Mouse (Mus musculus) heart, embryonic 12.5 days (tissue): ENCODE measurements around the gene Gpnmb. TPM values are rescaled to one million over a fixed set of nuclear protein-coding genes. Genes with fewer than 3 reads are reported as not detected.

Experiments used
- ATAC-seq: fragments of 200-750 bp; cut with Nextera tagmentation; 2 replicates; pipeline ENCODE4 v1.8.0; 2017; ENCODE audit warnings: moderate TSS enrichment, moderate library complexity; ENCODE audit not compliant: insufficient number of reproducible peaks, low FRiP score
- H3K27ac ChIP-seq: fragments of 300-500 bp; sonication (generic); 2 replicates; pipeline ENCODE4 v1.5.1; 2016; ENCODE audit warnings: mild to moderate bottlenecking, moderate library complexity; ENCODE audit not compliant: poor library complexity, severe bottlenecking
- H3K27me3 ChIP-seq: fragments of 300-500 bp; sonication (generic); replicated peaks from 2 replicates; pipeline ENCODE4 v1.6.1; 2016; ENCODE audit warnings: mild to moderate bottlenecking, moderate library complexity
- H3K36me3 ChIP-seq: fragments of 300-500 bp; sonication (generic); 2 replicates; pipeline ENCODE4 v1.6.1; 2016; ENCODE audit warnings: mild to moderate bottlenecking, moderate library complexity
- H3K4me1 ChIP-seq: fragments of 300-500 bp; sonication (generic); replicated peaks from 2 replicates; pipeline ENCODE4 v1.6.1; 2016; ENCODE audit warnings: mild to moderate bottlenecking
- H3K4me2 ChIP-seq: fragments of 300-500 bp; sonication (generic); 2 replicates; pipeline ENCODE4 v1.6.1; 2016; ENCODE audit warnings: mild to moderate bottlenecking, moderate library complexity
- H3K4me3 ChIP-seq: fragments of 300-500 bp; sonication (generic); 2 replicates; pipeline ENCODE4 v1.5.1; 2016; ENCODE audit warnings: mild to moderate bottlenecking
- H3K9ac ChIP-seq: fragments of 300-500 bp; sonication (generic); 2 replicates; pipeline ENCODE4 v1.6.1; 2016; ENCODE audit warnings: mild to moderate bottlenecking, moderate library complexity
- H3K9me3 ChIP-seq: fragments of 300-500 bp; sonication (generic); replicated peaks from 2 replicates; pipeline ENCODE4 v1.6.1; 2016; ENCODE audit warnings: mild to moderate bottlenecking, moderate library complexity
- WGBS: fragments of 180-500 bp; shearing (Covaris S2); methylation state at CpG from one replicate; pipeline ENCODE4 v1.1.7; 2016; 5-methylcytosine and 5-hydroxymethylcytosine counted together
- polyA plus RNA-seq: library from polyadenylated mRNA; unstranded; fragments of >200 nt; fragmentation: Nextera tagmentation; extraction: Ambion mirVana; gene quantifications from 2 replicates; pipeline ENCODE4 v1.2.1, GENCODE M21; 2016

Gene Gpnmb
- polyA plus RNA-seq, 1 experiment from 2014 or later = 0.49 TPM

DNA sequence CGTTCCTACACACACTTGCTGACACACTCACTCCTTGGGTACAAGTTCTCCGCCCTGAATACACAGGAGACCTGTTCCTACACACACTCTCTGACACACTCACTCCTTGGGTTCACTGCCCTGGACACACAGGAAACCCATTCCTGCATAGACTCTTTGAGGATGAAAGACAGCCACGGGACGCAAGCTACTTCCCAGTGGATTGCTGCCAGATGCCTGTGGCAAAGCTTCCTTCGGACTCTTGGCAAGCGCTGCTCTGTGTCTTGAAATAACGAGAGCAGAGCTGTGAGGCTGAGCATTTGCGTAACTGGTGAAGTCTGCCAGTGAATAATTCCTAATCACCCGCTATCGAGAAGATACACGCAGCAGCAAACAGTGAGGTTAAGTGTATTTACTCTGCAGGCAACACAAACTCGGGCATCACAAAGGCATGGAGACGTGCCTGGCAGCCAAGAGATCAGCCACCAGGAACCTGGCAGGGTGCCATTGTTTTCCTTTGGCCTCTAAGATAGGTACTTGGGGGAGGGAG is 60.7 kb downstream of the Gpnmb start:
- 34% methylated on average over 13 of the region's 13 CpGs for WGBS
- peak overlapping the region; percentile 36; the same call in 1 of the 2 replicates for H3K9ac ChIP-seq
- no peaks in the 10 kb centered on the region for H3K9me3 ChIP-seq
- H3K36me3 ChIP-seq = peaks cover 40% of the 10 kb centered on the region
- H3K4me2 ChIP-seq = peak overlapping the region; percentile 39
- peaks cover 57% of the 10 kb centered on the region for H3K4me1 ChIP-seq
- peak; percentile 76 for ATAC-seq
- no peaks in the 10 kb centered on the region for H3K27me3 ChIP-seq
- H3K4me3 ChIP-seq = no peak overlapping the region
- H3K27ac ChIP-seq = peak overlapping the region; percentile 74

DNA sequence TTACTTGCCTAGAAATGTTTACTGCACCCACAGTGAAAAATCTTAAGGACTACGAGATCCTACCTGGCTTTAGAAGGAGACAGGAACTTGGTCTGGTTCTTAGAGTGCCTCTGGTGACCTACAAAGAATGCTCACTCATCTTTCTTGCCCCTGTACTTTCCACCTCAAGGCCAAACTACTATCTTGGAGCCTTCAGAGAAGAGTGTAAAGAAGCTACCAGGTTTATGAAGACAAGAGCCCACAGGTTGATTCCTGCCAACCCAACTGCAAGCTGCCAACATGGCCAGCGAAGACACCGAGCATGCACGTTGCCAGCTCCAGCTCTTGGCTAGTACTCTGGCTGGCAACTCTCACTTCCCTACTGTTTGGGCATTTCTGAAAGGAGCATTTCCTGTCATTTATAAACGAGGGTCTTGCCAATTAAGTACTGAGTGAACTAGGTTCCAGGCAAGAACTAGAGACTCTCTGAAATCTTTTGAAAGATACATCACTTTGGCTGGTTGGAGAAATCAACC is 61.3 kb downstream of the Gpnmb start:
- H3K9ac ChIP-seq = no peak overlapping the region
- no peak overlapping the region; the same call in 1 of the 2 replicates for H3K4me2 ChIP-seq

DNA sequence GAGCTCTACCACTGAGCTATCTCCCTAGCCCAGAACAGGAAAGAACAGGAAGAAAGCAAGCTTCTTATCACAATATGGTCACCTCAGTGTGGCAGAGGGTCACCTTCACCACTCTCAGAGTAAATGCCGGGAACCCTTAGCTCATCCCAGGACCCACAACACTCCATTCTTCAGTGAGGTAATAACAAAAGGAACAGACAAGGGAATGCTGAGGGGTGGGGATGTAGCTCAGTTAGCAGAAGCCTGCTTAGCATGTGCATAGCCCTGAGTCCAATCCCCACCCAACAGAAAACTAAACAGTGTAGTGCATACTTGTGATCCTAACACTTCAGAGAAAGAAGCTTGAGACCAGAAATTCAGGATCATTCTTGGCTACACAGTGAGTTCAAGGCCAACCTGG is 62.7 kb downstream of the Gpnmb start:
- WGBS = 30% methylated on average over 1 of the region's 1 CpGs
- peaks cover 40% of the 10 kb centered on the region for H3K36me3 ChIP-seq
- peaks cover 57% of the 10 kb centered on the region for H3K4me1 ChIP-seq
- H3K9me3 ChIP-seq = no peaks in the 10 kb centered on the region
- no peak overlapping the region for H3K4me3 ChIP-seq
- no peak overlapping the region for H3K9ac ChIP-seq
- ATAC-seq = no peak
- H3K27me3 ChIP-seq = no peaks in the 10 kb centered on the region
- no peak overlapping the region for H3K4me2 ChIP-seq
- H3K27ac ChIP-seq = no peak overlapping the region

More for the DNA sequence above, 61.3 kb downstream of the Gpnmb start:
- no peaks in the 10 kb centered on the region for H3K27me3 ChIP-seq
- peaks cover 40% of the 10 kb centered on the region for H3K36me3 ChIP-seq
- H3K4me3 ChIP-seq = no peak overlapping the region
- H3K4me1 ChIP-seq = peaks cover 57% of the 10 kb centered on the region
- ATAC-seq = no peak
- WGBS = 75% methylated on average over 5 of the region's 5 CpGs
- H3K27ac ChIP-seq = peak overlapping the region; percentile 74
- H3K9me3 ChIP-seq = no peaks in the 10 kb centered on the region

DNA sequence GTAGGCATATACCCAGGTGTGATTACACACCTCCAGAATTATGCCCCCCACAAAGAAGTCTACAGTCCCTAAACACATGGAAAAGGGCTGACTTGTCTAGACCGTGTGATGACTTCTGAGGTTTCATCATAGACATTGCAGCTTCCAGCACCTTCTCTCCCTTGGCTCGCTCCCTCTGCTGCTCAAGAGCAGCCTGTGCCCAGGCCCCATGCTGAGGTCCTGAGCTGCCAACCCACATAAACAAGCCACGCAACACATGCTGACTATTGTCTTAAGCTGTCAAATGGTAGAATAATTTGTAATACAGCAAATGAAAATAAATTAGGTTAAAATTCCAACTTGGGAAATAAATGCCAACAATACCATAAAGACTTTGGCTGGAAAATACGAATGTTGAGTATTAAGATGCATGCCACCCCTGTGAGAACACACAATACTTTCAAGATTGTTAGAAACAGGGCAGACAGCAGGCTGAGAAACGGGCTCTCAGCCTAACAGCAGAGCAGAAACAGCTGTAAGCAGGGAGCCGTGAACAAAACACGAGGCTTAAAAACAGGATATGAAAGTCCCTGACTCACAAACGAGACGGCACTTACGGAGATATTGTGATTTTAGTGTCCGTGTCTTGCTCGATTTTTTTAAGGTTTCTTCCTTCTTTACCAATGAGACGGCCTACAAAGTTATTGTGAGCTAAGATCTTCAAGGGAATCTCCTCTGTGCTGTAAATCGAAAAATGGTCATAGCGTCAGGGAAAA is 70.6 kb downstream of the Gpnmb start:
- H3K4me3 ChIP-seq = no peak overlapping the region
- no peaks in the 10 kb centered on the region for H3K9me3 ChIP-seq
- H3K4me1 ChIP-seq = peaks cover 19% of the 10 kb centered on the region
- H3K27ac ChIP-seq = no peak overlapping the region
- no peak for ATAC-seq
- no peaks in the 10 kb centered on the region for H3K27me3 ChIP-seq
- WGBS = 89% methylated on average over 15 of the region's 15 CpGs
- H3K4me2 ChIP-seq = no peak overlapping the region
- no peak overlapping the region for H3K9ac ChIP-seq
- H3K36me3 ChIP-seq = peaks cover 66% of the 10 kb centered on the region

DNA sequence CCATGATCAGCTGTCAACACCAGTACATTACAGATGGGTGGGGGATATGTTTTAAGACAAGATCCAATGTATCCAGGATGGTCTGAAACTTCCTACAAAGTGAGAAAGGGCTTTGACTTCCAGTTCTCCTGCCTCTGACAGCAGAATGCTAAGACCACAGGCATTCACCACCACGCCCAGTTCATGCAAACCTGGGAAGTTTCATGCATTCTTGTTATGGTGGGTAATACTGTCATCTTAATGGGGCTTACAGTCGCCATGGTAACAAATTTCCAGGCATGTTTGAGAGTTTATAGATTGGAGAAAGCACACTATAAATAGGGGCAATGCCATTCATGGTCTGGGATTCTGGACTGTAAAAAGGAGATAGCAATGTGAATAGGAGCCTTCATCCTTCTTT is 72.8 kb downstream of the Gpnmb start:
- WGBS = 86% methylated on average over 2 of the region's 2 CpGs
- Histone ChIP-seq H3K36me3 (peaks cover 49% of the 10 kb centered on the region), H3K27me3 (no peaks in the 10 kb centered on the region)

DNA sequence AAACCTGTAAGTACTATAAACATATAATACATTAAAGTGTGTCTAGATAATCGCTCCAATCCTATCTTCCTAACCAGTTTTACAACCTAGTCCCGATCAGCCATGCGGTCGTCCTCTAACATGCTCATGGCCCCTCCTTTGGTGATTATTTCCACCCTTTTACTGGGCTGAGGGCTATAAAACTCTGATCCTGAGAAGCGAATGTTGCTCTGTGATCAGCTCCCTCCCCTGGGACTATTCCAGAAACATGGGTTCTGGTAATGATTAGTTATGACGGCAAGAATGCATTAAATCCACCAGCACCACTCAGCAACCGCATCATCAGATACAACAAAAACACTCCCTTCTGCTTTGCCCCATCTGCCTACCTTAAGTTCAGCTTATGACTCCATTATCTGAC is 77.5 kb downstream of the Gpnmb start:
- H3K9me3 ChIP-seq = no peaks in the 10 kb centered on the region
- 90% methylated on average over 7 of the region's 7 CpGs for whole genome bisulfite sequencing
- no peak for ATAC-seq
- no peak overlapping the region for H3K4me3 ChIP-seq
- H3K4me1 ChIP-seq = peaks cover 27% of the 10 kb centered on the region
- H3K36me3 ChIP-seq = peaks cover 37% of the 10 kb centered on the region
- H3K27ac ChIP-seq = no peak overlapping the region
- H3K27me3 ChIP-seq = no peaks in the 10 kb centered on the region
- H3K9ac ChIP-seq = no peak overlapping the region
- no peak overlapping the region for H3K4me2 ChIP-seq

More for the DNA sequence above, 72.8 kb downstream of the Gpnmb start:
- Histone ChIP-seq H3K4me1 (peaks cover 19% of the 10 kb centered on the region), H3K4me3 (no peak overlapping the region), H3K4me2 (no peak overlapping the region), H3K9ac (no peak overlapping the region), H3K9me3 (no peaks in the 10 kb centered on the region), H3K27ac (no peak overlapping the region)
- ATAC-seq = no peak

DNA sequence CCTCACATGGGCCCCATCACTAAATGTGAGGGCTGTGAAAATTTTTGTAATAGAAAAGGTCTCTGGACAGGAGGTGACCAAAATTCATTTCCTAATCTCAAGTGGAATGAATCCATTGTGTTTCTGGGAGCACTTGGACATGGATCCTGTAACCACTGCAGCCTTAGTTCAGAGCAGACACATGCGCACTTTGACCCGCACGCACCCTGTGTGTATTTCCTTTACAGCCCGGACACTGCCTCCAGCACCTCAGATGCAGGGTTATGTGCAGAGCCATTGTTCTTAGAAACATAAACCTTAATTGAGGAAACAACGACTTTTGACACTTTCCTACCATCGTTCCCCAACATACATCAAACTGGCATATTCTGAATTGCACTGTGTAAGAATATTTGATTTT is 78.1 kb downstream of the Gpnmb start:
- H3K4me3 ChIP-seq = no peak overlapping the region
- H3K9ac ChIP-seq = no peak overlapping the region
- H3K27me3 ChIP-seq = no peaks in the 10 kb centered on the region
- H3K36me3 ChIP-seq = peaks cover 32% of the 10 kb centered on the region
- peaks cover 27% of the 10 kb centered on the region for H3K4me1 ChIP-seq
- no peak overlapping the region for H3K27ac ChIP-seq
- H3K9me3 ChIP-seq = no peaks in the 10 kb centered on the region
- H3K4me2 ChIP-seq = no peak overlapping the region
- no peak for ATAC-seq
- 88% methylated on average over 6 of the region's 6 CpGs for WGBS

DNA sequence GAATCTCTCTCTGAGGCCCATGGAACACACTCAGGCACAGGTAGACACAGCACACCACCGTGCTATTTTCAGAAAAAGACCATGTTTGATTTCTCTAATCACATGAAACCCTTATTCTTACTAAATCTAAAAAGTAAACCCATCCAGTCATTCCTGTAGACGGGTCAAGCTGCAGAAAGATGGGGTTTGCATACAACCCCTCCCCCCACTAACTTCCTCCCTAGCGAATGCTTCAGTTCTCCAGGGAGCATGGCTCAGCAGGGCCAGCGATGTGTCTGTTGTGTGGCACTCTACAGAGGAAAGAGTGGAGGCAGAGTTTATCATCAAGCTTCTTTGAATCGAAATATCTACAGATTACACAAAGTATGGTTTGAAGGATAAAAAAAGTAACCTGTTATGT is 79.2 kb downstream of the Gpnmb start:
- peaks cover 19% of the 10 kb centered on the region for H3K4me1 ChIP-seq
- WGBS = 67% methylated on average over 5 of the region's 5 CpGs
- no peak for ATAC-seq
- H3K4me2 ChIP-seq = no peak overlapping the region
- no peaks in the 10 kb centered on the region for H3K27me3 ChIP-seq
- no peak overlapping the region for H3K27ac ChIP-seq
- H3K4me3 ChIP-seq = no peak overlapping the region
- no peaks in the 10 kb centered on the region for H3K9me3 ChIP-seq
- no peak overlapping the region for H3K9ac ChIP-seq
- peaks cover 30% of the 10 kb centered on the region for H3K36me3 ChIP-seq

DNA sequence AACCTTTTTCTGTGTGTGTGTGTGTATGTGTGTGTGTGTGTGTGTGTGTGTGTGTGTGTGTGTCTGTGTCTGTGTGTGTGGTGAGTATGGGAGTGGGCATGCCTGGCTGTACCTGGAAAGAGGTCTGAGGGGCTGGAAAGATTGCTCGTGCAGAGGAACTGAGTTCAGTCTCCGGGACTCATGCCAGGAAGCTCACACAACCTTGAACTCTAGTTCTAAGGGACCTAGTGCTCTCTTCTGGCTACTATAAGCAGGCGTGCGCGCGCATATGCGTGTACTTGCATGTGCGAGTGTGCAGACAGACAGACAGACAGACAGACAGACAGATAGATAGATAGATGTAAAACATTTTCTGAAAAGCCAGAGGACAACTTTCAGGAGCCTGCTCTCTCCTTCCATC is 79.9 kb downstream of the Gpnmb start:
- H3K9ac ChIP-seq = no peak overlapping the region
- no peaks in the 10 kb centered on the region for H3K27me3 ChIP-seq
- no peak for ATAC-seq
- H3K4me1 ChIP-seq = peaks cover 12% of the 10 kb centered on the region
- H3K36me3 ChIP-seq = peaks cover 32% of the 10 kb centered on the region
- H3K27ac ChIP-seq = no peak overlapping the region
- no peak overlapping the region for H3K4me3 ChIP-seq
- no peaks in the 10 kb centered on the region for H3K9me3 ChIP-seq
- 87% methylated on average over 8 of the region's 8 CpGs for WGBS
- no peak overlapping the region for H3K4me2 ChIP-seq

DNA sequence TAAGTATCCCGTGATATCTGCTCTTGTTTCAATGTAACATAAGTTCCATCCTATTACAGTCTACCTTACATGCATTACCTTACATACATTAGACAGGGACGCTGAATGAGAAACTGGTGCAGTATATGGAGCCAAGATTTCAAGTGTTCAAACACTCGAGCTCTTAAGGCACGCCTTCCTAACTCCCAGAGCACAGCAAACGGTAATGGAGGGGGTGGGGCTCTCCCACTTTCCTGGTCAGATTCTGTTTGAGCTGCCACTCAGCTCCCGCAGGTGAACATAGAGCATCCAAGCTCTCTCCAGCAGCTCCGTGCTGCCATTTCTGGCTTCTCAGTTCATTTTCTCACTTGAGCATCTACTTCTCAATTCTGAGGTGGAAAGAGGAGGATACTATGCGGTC is 82.1 kb downstream of the Gpnmb start:
- H3K36me3 ChIP-seq = peaks cover 44% of the 10 kb centered on the region
- no peak overlapping the region for H3K4me2 ChIP-seq
- no peak overlapping the region for H3K27ac ChIP-seq
- no peak overlapping the region for H3K4me3 ChIP-seq
- no peaks in the 10 kb centered on the region for H3K27me3 ChIP-seq
- WGBS = 75% methylated on average over 8 of the region's 8 CpGs
- ATAC-seq = no peak
- H3K9me3 ChIP-seq = 0 out of 2 replicates have a peak, but pooled peaks cover 4% of the 10 kb centered on the region
- no peak overlapping the region for H3K9ac ChIP-seq
- peaks cover 9% of the 10 kb centered on the region for H3K4me1 ChIP-seq

DNA sequence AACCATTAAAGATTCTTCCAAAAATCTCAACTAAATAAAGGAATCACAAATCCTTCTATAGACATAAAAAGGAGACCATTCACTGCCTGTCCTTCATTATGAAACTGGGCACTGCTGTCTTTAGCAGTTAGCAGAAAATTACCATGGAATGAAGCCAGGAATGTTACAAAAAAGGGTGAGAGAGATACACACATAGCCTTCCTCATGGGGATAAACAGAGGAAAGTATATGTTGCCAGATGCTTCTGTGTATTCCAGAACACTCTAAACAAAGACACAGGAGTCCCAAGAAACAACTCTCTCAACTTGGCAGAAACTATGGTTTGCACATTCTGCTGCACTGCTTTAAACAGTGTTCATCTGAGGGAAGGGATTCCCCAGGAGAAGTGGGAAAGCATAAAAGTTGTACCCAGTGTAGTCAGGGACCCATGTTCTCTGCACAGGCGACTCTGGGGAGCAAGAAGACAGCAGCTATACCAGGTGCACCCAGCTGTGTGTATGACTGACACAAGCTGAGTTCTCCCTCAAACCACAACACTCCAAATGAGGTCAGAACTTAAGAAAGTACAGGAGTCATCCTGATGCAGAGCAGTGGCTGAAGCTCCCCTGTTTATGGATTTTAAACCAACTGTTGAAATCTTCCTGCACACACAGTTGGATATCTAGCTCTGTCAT is 83.3 kb downstream of the Gpnmb start:
- Histone ChIP-seq H3K27me3 (no peaks in the 10 kb centered on the region), H3K4me2 (no peak overlapping the region), H3K36me3 (peaks cover 36% of the 10 kb centered on the region), H3K4me1 (peaks cover 9% of the 10 kb centered on the region), H3K4me3 (no peak overlapping the region), H3K9ac (no peak overlapping the region), H3K9me3 (0 out of 2 replicates have a peak, but pooled peaks cover 4% of the 10 kb centered on the region), H3K27ac (no peak overlapping the region)
- no peak for ATAC-seq
- 85% methylated on average over 1 of the region's 1 CpGs for WGBS
